Mouse (Mus musculus): ENCODE measurements around the gene Morn4. TPM values are rescaled to one million over a fixed set of nuclear protein-coding genes. Genes with fewer than 3 reads are reported as not detected.
"Not testable (repeated sequence)": the region's sequence is repeated elsewhere in the genome, so short reads cannot be mapped to it uniquely, and the experiment has no call there.

Gene Morn4
- polyA plus RNA-seq, 1 experiment from 2014 or later: 78.9 TPM

- Histone ChIP-seq H3K4me3 (ENCODE audit: low read depth, low read length) (peak overlapping the region; percentile 93), H3K9me3 (ENCODE audit: control insufficient read depth, low read length) (no peaks in the 10 kb centered on the region), H3K27me3 (ENCODE audit: control insufficient read depth, insufficient read depth, low read length) (no peaks in the 10 kb centered on the region), H3K27ac (ENCODE audit: low read depth, low read length) (peak overlapping the region; percentile 80), H3K4me2 (ENCODE audit: low read depth) (peak overlapping the region; percentile 86), H3K36me3 (ENCODE audit: control insufficient read depth, insufficient read depth, low read length) (no peaks in the 10 kb centered on the region), H3K9ac (ENCODE audit: low read length) (peak overlapping the region; percentile 88), H3K4me1 (ENCODE audit: control insufficient read depth, insufficient read depth, low read length) (peaks cover 10% of the 10 kb centered on the region; the same call in 1 of the 2 replicates)
- DNase-seq (ENCODE audit: low spot score) (no peak), ATAC-seq (ENCODE audit: insufficient read depth, low FRiP score, low TSS enrichment) (peak; percentile 76)
- WGBS: under 1% methylated on average over 43 of the region's 52 CpGs
Observed at GRCm38 (mm10) chr19:42090637-42091141, 4.5 kb upstream of the Morn4 start.

- DNase-seq (ENCODE audit: low spot score): peak; percentile 99
- peak within 1 kb of the TSS; percentile 86 for H3K4me2 ChIP-seq (ENCODE audit: low read depth)
- peak; percentile 97 for ATAC-seq (ENCODE audit: insufficient read depth, low FRiP score, low TSS enrichment)
- H3K4me1 ChIP-seq (ENCODE audit: control insufficient read depth, insufficient read depth, low read length): peaks cover 10% of the 10 kb centered on the region; the same call in 1 of the 2 replicates
- peak within 1 kb of the TSS; percentile 93 for H3K4me3 ChIP-seq (ENCODE audit: low read depth, low read length)
- H3K27ac ChIP-seq (ENCODE audit: low read depth, low read length): peak within 1 kb of the TSS; percentile 80
- no peaks in the 10 kb centered on the region for H3K9me3 ChIP-seq (ENCODE audit: control insufficient read depth, low read length)
- WGBS: 1% methylated on average over 53 of the region's 55 CpGs
- peak within 1 kb of the TSS; percentile 88 for H3K9ac ChIP-seq (ENCODE audit: low read length)
- no peaks in the 10 kb centered on the region for H3K36me3 ChIP-seq (ENCODE audit: control insufficient read depth, insufficient read depth, low read length)
- no peaks in the 10 kb centered on the region for H3K27me3 ChIP-seq (ENCODE audit: control insufficient read depth, insufficient read depth, low read length)
Observed at GRCm38 (mm10) chr19:42089748-42090595, 3.8 kb upstream of the Morn4 start, which contains the start of gene Pi4k2a. Gene Pi4k2a, plus strand, starts transcription at chr19:42090470.

- no peak overlapping the region for H3K9ac ChIP-seq (ENCODE audit: low read length)
- H3K36me3 ChIP-seq (ENCODE audit: control insufficient read depth, insufficient read depth, low read length): no peaks in the 10 kb centered on the region
- no peak overlapping the region for H3K27ac ChIP-seq (ENCODE audit: low read depth, low read length)
- 28% methylated on average over 14 of the region's 14 CpGs for WGBS
- no peaks in the 10 kb centered on the region for H3K27me3 ChIP-seq (ENCODE audit: control insufficient read depth, insufficient read depth, low read length)
- peaks cover 10% of the 10 kb centered on the region; the same call in 1 of the 2 replicates for H3K4me1 ChIP-seq (ENCODE audit: control insufficient read depth, insufficient read depth, low read length)
- H3K9me3 ChIP-seq (ENCODE audit: control insufficient read depth, low read length): no peaks in the 10 kb centered on the region
- peak overlapping the region; percentile 93; the same call in 1 of the 2 replicates for H3K4me3 ChIP-seq (ENCODE audit: low read depth, low read length)
- no peak for ATAC-seq (ENCODE audit: insufficient read depth, low FRiP score, low TSS enrichment)
- peak overlapping the region; percentile 46 for H3K4me2 ChIP-seq (ENCODE audit: low read depth)
- DNase-seq (ENCODE audit: low spot score): peak; percentile 34
Observed at GRCm38 (mm10) chr19:42089103-42089747, 3.1 kb upstream of the Morn4 start.

DNA sequence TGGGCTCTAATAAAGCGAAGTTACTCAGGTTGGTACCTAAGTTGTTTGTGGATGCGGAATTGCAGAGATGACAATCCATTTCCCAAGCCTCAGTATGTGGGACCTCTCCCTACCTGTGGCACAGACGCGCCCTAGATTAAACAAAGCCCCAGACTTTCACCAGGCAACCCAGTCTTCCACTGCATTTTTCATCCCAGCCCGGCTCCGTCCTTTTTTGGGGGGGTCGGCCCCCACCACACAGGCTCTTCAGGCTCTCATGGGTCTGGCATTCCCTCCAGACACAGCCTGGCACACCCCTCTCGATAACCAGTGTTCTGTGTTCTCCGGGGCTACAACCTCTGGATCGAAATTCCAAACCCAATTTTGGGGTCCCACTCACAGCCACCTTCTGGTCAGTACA is 467 bp downstream of the Morn4 start:
- WGBS: 9% methylated on average over 10 of the region's 10 CpGs
- no peaks in the 10 kb centered on the region for H3K9me3 ChIP-seq (ENCODE audit: control insufficient read depth, low read length)
- H3K4me2 ChIP-seq (ENCODE audit: low read depth): peak overlapping the region; percentile 83
- ATAC-seq (ENCODE audit: insufficient read depth, low FRiP score, low TSS enrichment) (no peak), DNase-seq (ENCODE audit: low spot score) (no peak)
- 0 out of 2 replicates have a peak, but pooled peaks cover 4% of the 10 kb centered on the region for H3K4me1 ChIP-seq (ENCODE audit: control insufficient read depth, insufficient read depth, low read length)
- H3K27ac ChIP-seq (ENCODE audit: low read depth, low read length): no peak overlapping the region
- peak overlapping the region; percentile 60 for H3K4me3 ChIP-seq (ENCODE audit: low read depth, low read length)
- peak overlapping the region; percentile 75 for H3K9ac ChIP-seq (ENCODE audit: low read length)
- H3K27me3 ChIP-seq (ENCODE audit: control insufficient read depth, insufficient read depth, low read length): no peaks in the 10 kb centered on the region
- H3K36me3 ChIP-seq (ENCODE audit: control insufficient read depth, insufficient read depth, low read length): no peaks in the 10 kb centered on the region

- not testable (repeated sequence) for H3K27me3 ChIP-seq (ENCODE audit: control insufficient read depth, insufficient read depth, low read length); H3K9ac ChIP-seq (ENCODE audit: low read length); H3K4me3 ChIP-seq (ENCODE audit: low read depth, low read length); DNase-seq (ENCODE audit: low spot score); H3K27ac ChIP-seq (ENCODE audit: low read depth, low read length); H3K4me1 ChIP-seq (ENCODE audit: control insufficient read depth, insufficient read depth, low read length); ATAC-seq (ENCODE audit: insufficient read depth, low FRiP score, low TSS enrichment); H3K4me2 ChIP-seq (ENCODE audit: low read depth); H3K36me3 ChIP-seq (ENCODE audit: control insufficient read depth, insufficient read depth, low read length); H3K9me3 ChIP-seq (ENCODE audit: control insufficient read depth, low read length)
- WGBS: 93% methylated on average over 5 of the region's 5 CpGs
Observed at GRCm38 (mm10) chr19:42081613-42082012, 4.5 kb downstream of the Morn4 start.

DNA sequence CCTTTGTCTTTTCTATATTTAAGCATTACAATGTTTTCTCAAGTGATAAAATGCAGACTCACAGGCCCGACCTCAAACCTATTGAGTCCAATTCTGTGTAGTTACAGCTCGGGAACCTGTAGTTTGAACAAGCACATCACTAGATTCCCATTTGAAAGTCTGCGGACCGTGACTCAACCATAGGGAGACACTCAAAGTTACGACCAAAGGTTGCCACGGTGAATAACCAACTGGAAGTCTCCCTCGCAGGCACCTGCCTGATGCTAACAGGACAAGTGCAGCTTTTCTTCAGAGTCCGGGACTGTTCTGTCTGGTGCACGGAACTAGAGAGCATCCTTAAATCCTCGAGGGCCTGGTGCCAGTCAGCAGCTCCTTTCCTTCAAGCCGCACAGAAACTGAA is 5.7 kb downstream of the Morn4 start:
- Histone ChIP-seq H3K4me3 (ENCODE audit: low read depth, low read length) (no peak overlapping the region), H3K9ac (ENCODE audit: low read length) (no peak overlapping the region), H3K36me3 (ENCODE audit: control insufficient read depth, insufficient read depth, low read length) (no peaks in the 10 kb centered on the region; the same call in 1 of the 2 replicates), H3K27me3 (ENCODE audit: control insufficient read depth, insufficient read depth, low read length) (no peaks in the 10 kb centered on the region), H3K27ac (ENCODE audit: low read depth, low read length) (no peak overlapping the region), H3K4me1 (ENCODE audit: control insufficient read depth, insufficient read depth, low read length) (no peaks in the 10 kb centered on the region), H3K4me2 (ENCODE audit: low read depth) (no peak overlapping the region), H3K9me3 (ENCODE audit: control insufficient read depth, low read length) (no peaks in the 10 kb centered on the region)
- WGBS: 80% methylated on average over 11 of the region's 11 CpGs
- DNase-seq (ENCODE audit: low spot score) (no peak), ATAC-seq (ENCODE audit: insufficient read depth, low FRiP score, low TSS enrichment) (no peak)

- Histone ChIP-seq H3K4me1 (ENCODE audit: control insufficient read depth, insufficient read depth, low read length) (no peaks in the 10 kb centered on the region), H3K27ac (ENCODE audit: low read depth, low read length) (no peak overlapping the region), H3K36me3 (ENCODE audit: control insufficient read depth, insufficient read depth, low read length) (no peaks in the 10 kb centered on the region; the same call in 1 of the 2 replicates), H3K4me3 (ENCODE audit: low read depth, low read length) (no peak overlapping the region), H3K27me3 (ENCODE audit: control insufficient read depth, insufficient read depth, low read length) (no peaks in the 10 kb centered on the region), H3K4me2 (ENCODE audit: low read depth) (no peak overlapping the region), H3K9me3 (ENCODE audit: control insufficient read depth, low read length) (no peaks in the 10 kb centered on the region), H3K9ac (ENCODE audit: low read length) (no peak overlapping the region)
- DNase-seq (ENCODE audit: low spot score): no peak
- no peak for ATAC-seq (ENCODE audit: insufficient read depth, low FRiP score, low TSS enrichment)
- 78% methylated on average over 5 of the region's 5 CpGs for WGBS
Observed at GRCm38 (mm10) chr19:42079950-42080349, 6.2 kb downstream of the Morn4 start.

- H3K4me2 ChIP-seq (ENCODE audit: low read depth): no peak overlapping the region
- H3K36me3 ChIP-seq (ENCODE audit: control insufficient read depth, insufficient read depth, low read length): no peaks in the 10 kb centered on the region; the same call in 1 of the 2 replicates
- no peak overlapping the region for H3K9ac ChIP-seq (ENCODE audit: low read length)
- no peaks in the 10 kb centered on the region for H3K9me3 ChIP-seq (ENCODE audit: control insufficient read depth, low read length)
- ATAC-seq (ENCODE audit: insufficient read depth, low FRiP score, low TSS enrichment) (no peak), DNase-seq (ENCODE audit: low spot score) (no peak)
- H3K27me3 ChIP-seq (ENCODE audit: control insufficient read depth, insufficient read depth, low read length): no peaks in the 10 kb centered on the region
- no peaks in the 10 kb centered on the region for H3K4me1 ChIP-seq (ENCODE audit: control insufficient read depth, insufficient read depth, low read length)
- H3K4me3 ChIP-seq (ENCODE audit: low read depth, low read length): no peak overlapping the region
- WGBS: 93% methylated on average over 12 of the region's 12 CpGs
- no peak overlapping the region for H3K27ac ChIP-seq (ENCODE audit: low read depth, low read length)
Observed at GRCm38 (mm10) chr19:42079006-42079405, 7.2 kb downstream of the Morn4 start.
